Mouse (Mus musculus) adrenal gland (tissue): Measurements from ENCODE around the gene Adgb.

Source experiments
- intact Hi-C: fragments of 180-260 bp; cut with DNase I; formaldehyde crosslinking; loops from one replicate; pipeline ENCODE4 v1.15.1; 2025

Gene Adgb

DNA sequence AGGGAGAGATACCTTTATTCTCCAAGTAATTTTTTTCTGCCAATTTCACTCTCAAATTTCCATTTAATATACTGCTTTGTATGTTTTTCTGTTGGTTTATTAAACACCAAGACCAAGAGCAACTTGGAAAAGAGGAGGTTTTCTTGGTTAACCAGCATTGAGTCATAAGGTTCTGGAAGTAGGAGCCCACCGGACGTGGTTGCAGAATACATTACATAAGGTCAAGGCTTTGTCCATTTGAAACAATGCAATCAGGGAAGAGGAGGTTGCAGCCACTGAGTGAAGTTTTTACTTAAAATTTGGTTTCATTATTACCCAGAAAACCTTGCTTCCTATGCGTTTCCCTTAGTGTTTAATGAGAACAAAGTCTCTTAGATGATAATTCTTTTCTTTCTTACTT is 119.9 kb downstream of the Adgb start:
- intact Hi-C loops: no loop called here

DNA sequence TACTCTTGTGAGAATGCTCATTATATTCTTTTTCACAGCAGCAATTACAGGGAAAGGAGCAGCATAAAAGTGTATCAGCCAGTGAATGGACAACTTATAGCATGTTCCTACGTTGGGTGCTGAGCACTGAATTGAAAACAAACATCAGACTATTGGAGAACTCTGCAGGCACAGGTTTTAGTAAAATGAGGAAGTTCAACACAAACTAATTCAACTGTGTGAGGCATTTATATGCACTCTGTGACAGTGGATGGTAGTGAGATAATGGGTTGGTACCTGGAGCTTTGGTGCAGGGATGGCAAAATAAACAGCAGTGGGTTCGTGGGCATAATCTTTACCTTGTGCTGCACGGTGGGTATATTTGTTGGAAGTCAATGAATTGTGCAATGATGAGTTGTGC is 121.6 kb downstream of the Adgb start:
- intact Hi-C loops: no loop called here

DNA sequence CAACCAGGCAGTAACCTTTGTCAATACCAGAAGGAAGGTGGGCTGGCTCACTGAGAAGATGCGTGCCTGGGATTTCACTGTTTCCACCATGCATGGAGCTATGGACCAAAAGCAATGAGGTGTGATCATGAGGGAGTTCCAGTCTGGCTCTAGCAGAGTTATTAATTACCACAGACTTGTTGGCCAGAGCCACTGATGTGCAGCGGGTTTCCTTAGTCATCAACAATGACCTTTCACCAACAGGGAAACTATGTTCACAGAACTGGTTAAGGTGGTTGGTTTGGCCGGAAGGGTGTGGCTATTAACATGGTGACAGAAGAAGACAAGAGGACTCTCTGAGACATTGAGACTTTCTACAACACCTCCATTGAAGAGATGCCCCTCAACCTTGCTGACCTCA is 128.2 kb downstream of the Adgb start:
- intact Hi-C loops: no loop called here

DNA sequence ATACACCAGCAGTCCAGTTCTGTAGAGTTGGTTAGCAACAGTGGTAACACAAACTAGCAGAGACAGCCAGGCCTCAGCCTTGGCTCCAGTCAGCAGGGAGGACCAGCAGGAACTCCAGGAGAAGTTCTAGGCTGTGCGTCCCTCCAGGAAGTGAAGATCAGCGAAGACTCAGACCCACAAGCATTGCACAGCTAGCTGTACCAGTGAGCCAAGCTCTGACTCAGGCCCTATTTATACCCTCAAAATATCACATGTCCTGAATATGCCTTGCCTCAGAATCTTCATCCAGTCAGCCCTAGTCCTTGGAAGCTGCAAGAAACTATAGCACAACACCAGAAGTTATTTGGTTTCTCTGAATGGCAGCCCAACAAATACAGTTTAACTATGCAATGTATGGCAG is 146.6 kb downstream of the Adgb start:
- intact Hi-C loops: no loop called here

DNA sequence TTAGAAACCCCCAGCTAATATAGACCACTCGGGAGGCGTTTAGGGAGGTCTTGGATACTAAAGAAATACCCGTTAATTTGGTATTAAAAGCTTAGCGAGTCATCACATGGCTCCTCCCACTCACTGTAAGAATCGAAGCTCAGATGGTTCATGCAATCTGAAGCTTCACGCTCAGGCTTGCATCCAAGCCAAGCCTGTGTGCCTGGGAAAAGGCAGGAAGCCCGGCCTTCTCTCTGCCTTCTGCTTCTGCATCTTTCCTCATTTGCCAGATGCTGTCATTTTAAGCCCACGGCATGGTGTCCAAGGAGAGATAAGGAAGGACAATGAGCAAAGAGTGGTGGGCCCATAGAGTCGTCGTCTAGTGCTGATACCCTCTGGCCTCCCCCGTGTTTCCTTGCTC is 149.2 kb downstream of the Adgb start:
- intact Hi-C loops: loop anchor here (5.0 kb wide), 1 partner anchor 511 kb away; no protein-coding TSS in a partner anchor

DNA sequence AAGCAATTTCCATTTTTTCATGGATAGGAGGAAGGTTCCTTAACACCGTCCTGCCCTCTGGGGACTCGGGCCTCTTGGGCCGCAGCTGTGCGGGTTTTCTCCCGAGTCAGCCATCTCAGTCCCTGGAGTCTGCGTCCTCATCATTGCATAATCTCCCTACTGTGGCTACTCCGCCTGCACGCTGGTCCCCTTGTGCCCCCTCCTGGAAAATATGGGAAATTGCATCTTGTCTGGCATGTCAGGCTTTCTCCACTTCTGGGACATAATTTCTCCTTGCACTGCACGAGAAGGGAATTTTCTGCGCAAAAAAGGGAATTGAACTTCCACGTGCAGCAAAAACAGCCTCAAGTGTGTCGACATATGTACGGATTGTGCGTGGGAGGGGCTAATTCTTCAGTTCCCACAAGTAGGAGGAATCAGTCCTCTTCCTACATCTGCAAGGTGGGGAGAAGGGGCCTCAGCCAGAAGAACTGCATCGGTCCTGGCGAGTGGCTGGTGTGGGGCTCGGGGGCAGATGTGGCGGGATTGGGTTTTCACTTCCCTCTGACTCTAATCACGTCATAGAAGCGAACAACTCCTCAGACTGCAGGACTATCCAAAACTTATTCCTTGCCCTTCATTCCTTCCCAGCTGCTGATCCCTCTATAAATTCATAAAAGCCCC is 150.9 kb downstream of the Adgb start:
- intact Hi-C loops: loop anchor here (5.0 kb wide), 1 partner anchor 509 kb away; no protein-coding TSS in a partner anchor

DNA sequence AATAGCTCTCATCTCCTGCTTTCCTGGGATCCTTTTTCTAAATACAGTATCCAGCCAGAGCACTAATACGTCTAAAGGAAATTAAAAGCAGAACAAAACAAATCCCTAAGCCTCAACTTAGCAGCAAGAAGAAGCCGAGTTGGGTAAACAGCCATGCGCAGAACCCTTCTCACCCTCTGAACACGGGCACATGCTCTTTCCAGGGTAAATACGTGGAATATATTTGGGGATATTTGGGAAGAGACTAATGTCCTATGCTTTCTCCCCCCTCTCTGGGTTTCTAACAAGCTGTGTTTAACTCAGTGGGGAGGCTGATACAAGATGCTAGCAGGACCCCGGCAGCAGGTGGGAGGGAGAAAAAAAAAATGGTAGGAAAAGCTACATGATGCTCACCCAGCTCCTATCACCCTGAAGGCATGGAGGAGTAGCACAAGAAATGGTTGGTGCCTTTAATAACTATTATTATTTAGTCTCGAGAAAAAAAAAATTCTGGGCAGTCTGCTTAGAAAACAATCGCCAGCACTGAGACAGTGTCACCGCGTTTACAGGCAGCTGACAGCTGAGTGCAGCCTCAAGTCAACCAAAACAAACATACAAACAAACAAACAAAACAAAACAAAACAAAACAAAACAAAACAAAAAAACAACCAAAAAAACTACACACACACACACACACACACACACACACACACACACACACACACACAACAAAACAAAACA is 151.6 kb downstream of the Adgb start:
- intact Hi-C loops: loop anchor here (5.0 kb wide), 1 partner anchor 508 kb away; no protein-coding TSS in a partner anchor

DNA sequence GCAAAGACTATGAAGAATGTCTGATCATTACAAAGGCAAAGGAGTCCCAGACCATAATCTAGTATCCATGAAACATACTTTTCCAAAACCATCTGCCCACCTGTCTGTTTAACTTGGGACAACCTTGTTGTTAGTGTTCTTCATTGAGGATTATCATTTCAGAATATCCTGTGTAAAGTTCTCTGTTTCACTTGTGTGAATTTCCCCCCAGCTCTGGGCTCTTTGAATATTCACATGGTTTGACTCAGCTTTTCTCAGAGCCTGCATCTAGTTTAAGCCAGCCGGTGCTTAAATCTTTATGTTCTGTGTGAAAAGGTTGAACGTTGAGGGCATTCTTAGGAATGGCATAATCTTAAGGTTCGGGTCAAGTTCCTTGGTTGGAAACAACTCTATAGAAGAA is 154.0 kb downstream of the Adgb start:
- intact Hi-C loops: loop anchor here (10.0 kb wide), 1 partner anchor 133 kb away; no protein-coding TSS in a partner anchor

DNA sequence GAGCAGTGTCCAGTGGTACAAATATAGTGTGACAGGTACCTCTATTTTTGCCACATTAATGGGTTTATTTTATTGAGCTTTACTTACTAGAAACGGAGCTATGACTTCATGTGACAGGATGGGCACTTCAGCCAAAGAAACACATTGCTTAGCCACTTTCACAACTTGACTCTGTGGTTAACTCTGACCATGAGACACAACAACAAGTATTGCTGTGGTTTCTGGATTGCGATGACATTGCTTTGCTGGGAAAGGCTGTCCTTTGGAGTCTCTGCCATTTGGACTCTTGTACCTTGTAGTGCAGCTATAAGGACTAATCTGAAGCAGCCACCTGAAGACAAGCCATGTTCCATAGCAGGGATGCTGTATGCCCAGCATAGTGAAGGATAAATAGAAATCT is 156.5 kb downstream of the Adgb start:
- intact Hi-C loops: loop anchor here (10.0 kb wide), 1 partner anchor 131 kb away; no protein-coding TSS in a partner anchor

DNA sequence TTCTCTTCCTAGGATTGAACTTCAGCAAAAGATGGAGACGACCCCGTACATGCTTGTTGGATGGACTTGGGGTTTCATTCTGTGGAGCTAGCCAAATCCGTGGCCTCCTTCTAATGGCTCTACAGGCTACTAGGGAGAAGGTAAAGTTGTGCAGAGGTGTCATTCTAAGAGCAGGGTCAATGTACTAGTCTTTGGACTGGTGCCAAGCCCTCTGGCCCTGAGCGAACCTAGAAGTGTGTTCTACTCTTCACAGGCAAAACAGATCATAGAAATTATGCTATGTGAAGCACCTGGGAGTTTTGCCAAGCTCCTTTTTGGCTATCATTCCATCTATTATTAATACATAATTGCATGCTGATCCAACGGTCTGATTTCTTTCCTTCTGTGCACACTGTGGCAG is 157.6 kb downstream of the Adgb start:
- intact Hi-C loops: loop anchor here (10.0 kb wide), 1 partner anchor 130 kb away; no protein-coding TSS in a partner anchor

DNA sequence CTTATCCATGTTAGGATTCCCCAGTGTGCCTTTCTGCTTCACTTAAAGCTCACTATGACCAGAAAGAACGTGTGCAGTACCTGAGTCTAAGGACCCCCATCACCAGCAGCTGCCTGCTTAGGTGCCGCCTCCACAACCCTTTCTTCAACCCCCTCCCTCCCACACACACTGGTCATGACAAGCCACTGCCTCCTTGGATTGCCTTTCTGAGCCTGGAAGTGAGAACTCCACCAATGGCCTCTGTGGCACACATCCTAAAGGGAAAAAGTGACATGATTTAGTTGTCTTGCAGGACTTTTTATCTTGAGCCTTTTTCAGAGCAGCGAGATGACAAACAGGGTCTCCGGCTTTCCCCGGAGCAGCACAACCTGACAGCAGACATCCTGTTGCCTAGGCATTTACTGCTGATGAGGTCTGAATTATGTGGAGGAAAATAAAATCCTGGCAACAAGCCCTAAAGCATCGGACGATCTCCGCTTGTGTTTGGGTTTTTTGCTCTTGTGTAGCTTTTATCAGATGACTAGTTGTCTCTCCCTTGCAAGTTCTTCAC is 162.2 kb downstream of the Adgb start:
- intact Hi-C loops: loop anchor here (10.0 kb wide), 1 partner anchor 125 kb away; no protein-coding TSS in a partner anchor

DNA sequence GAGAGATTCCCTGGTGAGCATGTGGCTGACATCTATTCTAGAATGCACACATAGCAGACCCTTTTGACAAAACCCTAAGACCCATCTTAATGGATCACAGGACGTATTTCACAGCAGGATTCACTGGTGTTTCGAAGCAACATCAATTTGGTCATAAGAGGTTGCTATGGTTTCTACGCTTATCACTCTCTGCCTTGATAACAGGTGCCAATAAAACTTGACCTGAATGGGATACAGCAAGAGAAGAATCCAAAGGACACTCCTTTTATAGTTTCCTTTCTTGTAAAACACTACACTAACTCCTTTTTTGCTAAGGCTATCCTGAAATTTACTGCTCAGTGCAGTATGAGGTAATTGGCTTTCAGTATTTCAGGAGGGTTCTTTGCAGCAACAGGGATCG is 163.1 kb downstream of the Adgb start:
- intact Hi-C loops: no loop called here

DNA sequence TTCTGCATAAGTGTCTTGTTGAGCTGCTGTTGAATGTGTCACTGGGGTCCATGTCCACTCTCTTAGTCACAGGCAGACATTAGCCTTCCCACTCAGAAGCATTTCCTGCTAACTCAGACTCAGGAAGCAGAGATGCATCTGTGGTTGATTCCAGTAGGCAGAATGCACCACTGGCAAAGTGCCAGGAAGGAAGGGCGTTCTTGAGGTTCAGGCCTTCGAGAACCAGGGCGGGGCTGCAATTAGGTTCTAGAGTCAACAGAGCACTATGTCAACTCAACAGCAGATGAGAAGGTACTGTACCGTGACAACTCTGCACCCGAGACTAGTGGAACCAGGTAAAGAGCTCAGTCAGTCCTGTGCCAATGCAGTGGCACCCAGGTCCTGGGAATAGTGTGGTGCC is 164.7 kb downstream of the Adgb start:
- intact Hi-C loops: no loop called here

DNA sequence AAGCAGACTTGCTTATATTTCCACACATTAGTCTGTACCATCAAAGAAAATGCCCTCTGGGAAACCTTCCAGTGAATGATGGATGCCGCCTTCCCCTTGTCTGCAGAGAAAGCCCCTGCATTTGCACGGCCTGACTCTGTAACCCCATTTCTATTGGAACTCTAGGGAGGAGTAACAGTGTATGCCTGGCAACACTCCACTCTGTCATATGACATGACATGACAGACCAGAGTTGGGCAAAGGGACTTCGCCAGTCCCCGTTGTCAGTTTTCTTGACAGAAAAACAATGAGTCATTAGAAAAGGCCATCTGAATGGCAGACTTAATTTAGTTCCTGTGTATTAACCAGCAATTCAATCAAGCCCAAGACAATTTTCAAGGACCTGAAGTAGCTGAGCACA is 167.8 kb downstream of the Adgb start:
- intact Hi-C loops: no loop called here

DNA sequence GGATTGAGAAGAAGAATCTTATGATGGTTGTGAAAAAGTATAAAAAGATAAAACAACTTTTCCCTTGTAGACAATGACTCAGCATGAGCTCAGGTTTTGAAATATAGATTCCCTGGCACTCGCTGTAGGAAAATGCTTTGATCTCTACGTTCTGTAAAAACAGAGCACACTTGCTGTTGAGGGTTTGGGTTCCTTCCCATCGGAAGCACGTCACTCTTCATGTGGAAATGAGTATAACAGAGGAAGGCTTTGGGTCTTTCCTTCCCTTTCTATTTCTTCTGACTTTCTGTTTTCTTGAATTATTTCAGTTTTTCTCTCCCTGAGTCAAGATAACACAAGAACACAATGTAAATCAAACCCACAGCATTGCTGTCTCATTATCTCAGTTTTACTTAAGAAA is 170.4 kb downstream of the Adgb start:
- intact Hi-C loops: no loop called here

DNA sequence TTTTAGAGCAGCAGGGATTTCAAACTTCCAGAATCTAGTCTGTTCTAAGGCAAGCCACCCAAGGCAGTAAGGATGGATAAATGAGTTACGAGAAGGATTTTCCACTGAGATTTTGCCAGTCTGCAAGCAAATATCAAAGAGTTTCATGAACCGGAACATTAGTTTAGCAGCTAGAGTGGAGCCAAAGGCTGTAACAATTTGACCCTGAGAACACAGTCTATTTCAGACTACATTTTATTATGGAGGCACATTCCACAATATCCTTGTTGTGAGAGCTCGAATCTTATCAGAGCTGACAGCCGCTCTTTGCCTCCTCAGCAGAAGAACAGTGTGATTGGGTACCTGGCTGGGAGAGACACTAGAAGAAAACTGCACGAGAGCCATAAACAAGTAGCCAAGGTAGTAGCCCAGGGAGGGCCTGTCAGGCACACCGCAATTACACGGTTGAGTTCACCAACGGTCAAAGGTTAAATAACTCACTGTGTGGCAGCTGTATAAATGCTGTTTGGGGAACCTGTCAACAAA is 171.1 kb downstream of the Adgb start:
- intact Hi-C loops: no loop called here

DNA sequence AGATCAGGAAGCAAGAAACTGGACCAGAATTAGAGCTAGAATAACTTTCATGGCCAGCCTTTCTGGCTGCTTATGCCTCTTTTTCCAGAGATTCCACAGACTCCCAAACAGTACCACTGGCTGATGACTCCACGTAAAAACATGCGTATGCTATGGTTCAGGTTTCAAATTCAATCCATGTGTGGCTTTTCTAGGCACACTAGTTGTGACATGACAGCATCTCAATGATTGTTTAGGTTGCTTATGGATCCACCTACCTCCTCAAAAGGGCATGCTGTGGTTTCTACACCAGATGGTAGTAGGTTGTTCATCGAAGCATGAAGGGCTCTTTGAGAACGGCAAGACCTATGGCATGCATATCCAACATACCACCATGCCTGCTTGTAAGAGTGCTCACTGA is 172.1 kb downstream of the Adgb start:
- intact Hi-C loops: no loop called here

DNA sequence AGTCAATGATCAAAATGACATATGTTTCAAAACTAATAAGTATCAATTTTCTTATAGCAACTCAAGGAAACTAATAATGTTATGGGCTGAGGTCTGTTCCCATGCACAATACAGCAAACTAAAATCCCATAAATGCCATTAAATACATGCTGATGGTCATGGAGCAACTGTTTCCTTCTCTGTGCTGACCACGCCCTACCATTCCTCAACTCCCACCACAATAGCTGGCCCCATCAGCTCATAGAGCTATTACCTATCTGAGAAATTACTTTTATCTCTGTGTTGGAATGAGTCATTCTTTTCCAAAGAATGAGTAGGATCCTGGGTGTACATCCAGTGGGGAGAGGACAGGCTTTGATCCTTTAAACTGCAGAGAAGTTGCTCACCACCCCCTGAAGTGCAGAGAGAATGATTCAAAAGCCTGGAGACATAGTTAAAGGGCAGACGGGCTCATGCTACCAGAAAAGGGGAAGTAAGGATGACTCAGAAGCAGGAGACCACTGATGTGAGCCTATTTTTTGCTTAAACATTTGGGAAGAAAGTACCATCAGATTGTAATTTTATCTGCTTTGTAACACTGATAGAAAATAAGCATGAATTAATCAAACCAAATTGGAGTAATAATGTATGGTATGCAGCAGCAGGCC is 184.8 kb downstream of the Adgb start:
- intact Hi-C loops: no loop called here
